Mouse (Mus musculus) thymus, adult 2 months (tissue): ENCODE results near the gene Zfp541. TPM values are rescaled to one million over a fixed set of nuclear protein-coding genes. Genes with fewer than 3 reads are reported as not detected.

Experiments used
- DNase-seq: peaks from one replicate; pipeline ENCODE4 v3.0.0; 2021
- H3K27ac ChIP-seq: fragments of 200-500 bp; 2 replicates; pipeline ENCODE4 v1.5.1; 2012; ENCODE audit warnings: low read length, control low read depth; ENCODE audit not compliant: control insufficient read depth, insufficient read depth
- H3K27me3 ChIP-seq: fragments of 200-500 bp; 2 replicates; pipeline ENCODE4 v1.6.1; 2012; ENCODE audit warnings: mild to moderate bottlenecking, low read length, moderate library complexity, mixed read lengths; ENCODE audit not compliant: control insufficient read depth, insufficient read depth
- H3K36me3 ChIP-seq: fragments of 200-500 bp; 2 replicates; pipeline ENCODE4 v1.6.1; 2012; ENCODE audit warnings: mild to moderate bottlenecking, low read length, moderate library complexity; ENCODE audit not compliant: control insufficient read depth, insufficient read depth
- H3K4me1 ChIP-seq: fragments of 200-500 bp; replicated peaks from 2 replicates; pipeline ENCODE4 v1.6.1; 2012; ENCODE audit warnings: low read length; ENCODE audit not compliant: control insufficient read depth, insufficient read depth
- H3K4me3 ChIP-seq: fragments of 200-500 bp; 2 replicates; pipeline ENCODE4 v1.5.1; 2012; ENCODE audit warnings: mild to moderate bottlenecking, low read length, control low read depth, moderate library complexity; ENCODE audit not compliant: control insufficient read depth, insufficient read depth
- CTCF ChIP-seq: fragments of 200-500 bp; IDR thresholded peaks from 2 replicates; pipeline ENCODE4 v1.5.1; 2012; ENCODE audit warnings: mild to moderate bottlenecking, control low read depth, low read length, moderate library complexity, borderline replicate concordance; ENCODE audit not compliant: control insufficient read depth, poor library complexity, insufficient read depth; ENCODE audit errors: extremely low read depth
- POLR2A ChIP-seq: fragments of 200-500 bp; IDR thresholded peaks from 2 replicates; pipeline ENCODE4 v1.6.1; 2012; ENCODE audit warnings: mild to moderate bottlenecking, low read length, control low read depth, moderate library complexity; ENCODE audit not compliant: control insufficient read depth, poor library complexity, insufficient read depth; ENCODE audit errors: extremely low read depth
- WGBS: fragments of 180-500 bp; shearing (Covaris S2); methylation state at CpG from one replicate; pipeline ENCODE4 v1.1.7; 2018; 5-methylcytosine and 5-hydroxymethylcytosine counted together
- polyA plus RNA-seq: library from polyadenylated mRNA; depleted of rRNA; stranded (reverse); fragments of >200 nt; gene quantifications from 2 replicates; pipeline ENCODE4 v1.2.3, GENCODE M21; 2012

Zfp541 gene
- polyA plus RNA-seq, 1 experiment, result 0.11 TPM

DNA sequence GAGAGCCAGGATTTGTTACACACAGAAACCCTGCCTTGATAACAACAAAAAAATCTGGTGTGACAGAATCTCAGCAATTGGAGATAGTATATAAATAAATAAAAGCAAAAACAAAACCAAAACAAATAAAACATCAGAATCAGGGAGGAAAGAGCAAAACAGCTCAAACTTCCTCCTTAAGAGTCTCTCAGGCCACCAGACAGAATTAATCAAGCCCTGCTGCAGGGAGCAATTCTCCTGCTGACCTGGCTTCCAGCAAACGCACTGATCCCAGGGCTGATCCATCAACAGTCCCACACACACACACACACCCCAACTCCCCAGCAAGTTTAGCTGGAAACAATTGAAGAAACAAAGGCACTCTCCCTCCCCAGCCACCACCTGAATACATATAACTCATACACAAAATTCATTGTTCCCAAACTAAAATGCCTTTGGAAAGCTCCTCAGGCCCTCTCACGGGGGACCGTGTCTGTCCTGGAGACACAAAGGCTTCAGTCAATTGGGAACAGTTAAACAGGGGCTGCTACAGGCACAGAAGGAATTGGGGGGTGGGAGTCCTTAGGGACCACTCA, 17.7 kb upstream of the Zfp541 start:
- 62% methylated on average over 3 of the region's 3 CpGs for WGBS
- Histone ChIP-seq H3K4me1 (peaks cover 38% of the 10 kb centered on the region), H3K27me3 (no peaks in the 10 kb centered on the region), H3K4me3 (no peak overlapping the region), H3K27ac (peak overlapping the region; percentile 65), H3K36me3 (no peaks in the 10 kb centered on the region)
- TF ChIP-seq CTCF, result no peak
- TF ChIP-seq POLR2A, result no peak
- no peak for DNase-seq

DNA sequence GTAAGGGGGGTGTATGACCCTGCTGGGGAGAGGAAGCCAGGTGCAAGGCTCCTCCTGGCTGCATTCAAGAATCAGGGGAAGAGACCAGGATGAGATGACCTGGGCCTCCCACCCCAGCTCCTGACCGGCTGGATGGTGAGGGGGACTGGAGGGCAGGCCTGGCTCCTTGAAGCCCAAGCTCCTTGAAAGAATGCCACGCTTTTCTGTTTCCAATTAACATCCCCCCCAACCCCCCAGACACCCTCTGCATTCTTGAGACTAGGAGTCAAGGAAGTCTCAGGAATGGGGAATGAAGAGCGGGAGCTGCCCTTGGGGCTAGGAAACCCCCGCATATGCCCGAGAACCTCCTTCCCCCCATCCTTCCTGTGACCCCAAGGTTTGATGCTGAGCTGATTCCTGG, 17.1 kb upstream of the Zfp541 start:
- TF ChIP-seq CTCF (no peak), POLR2A (no peak)
- H3K27ac ChIP-seq, result peak overlapping the region; percentile 65
- no peak overlapping the region for H3K4me3 ChIP-seq
- H3K27me3 ChIP-seq, result no peaks in the 10 kb centered on the region
- no peaks in the 10 kb centered on the region for H3K36me3 ChIP-seq
- peaks cover 39% of the 10 kb centered on the region for H3K4me1 ChIP-seq
- 74% methylated on average over 5 of the region's 5 CpGs for WGBS
- DNase-seq, result no peak

DNA sequence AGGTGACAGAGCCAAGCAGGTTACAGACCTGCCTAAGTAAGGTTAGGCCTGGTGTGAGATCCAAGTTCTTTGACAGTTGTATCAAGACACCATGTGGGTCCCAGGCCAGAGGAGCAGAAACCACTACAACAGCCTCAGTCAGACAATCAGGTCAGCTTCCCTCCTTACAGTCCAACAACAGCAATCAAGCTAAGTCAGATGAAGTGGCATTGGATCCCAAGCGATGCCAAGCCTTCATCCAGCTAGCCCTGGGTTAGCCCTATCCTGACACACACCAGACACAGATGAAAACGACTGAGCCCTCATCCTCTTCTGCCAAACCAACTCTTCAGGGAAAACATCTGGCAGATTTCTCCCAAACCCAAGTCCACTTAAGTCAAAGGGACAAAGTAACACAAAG, 16.1 kb upstream of the Zfp541 start:
- Histone ChIP-seq H3K4me1 (peaks cover 42% of the 10 kb centered on the region), H3K36me3 (no peaks in the 10 kb centered on the region), H3K27me3 (no peaks in the 10 kb centered on the region), H3K4me3 (peak overlapping the region; percentile 15; the same call in 1 of the 2 replicates), H3K27ac (peak overlapping the region; percentile 99)
- DNase-seq, result no peak
- 66% methylated on average over 2 of the region's 2 CpGs for WGBS
- no peak for TF ChIP-seq CTCF
- TF ChIP-seq POLR2A, result no peak

DNA sequence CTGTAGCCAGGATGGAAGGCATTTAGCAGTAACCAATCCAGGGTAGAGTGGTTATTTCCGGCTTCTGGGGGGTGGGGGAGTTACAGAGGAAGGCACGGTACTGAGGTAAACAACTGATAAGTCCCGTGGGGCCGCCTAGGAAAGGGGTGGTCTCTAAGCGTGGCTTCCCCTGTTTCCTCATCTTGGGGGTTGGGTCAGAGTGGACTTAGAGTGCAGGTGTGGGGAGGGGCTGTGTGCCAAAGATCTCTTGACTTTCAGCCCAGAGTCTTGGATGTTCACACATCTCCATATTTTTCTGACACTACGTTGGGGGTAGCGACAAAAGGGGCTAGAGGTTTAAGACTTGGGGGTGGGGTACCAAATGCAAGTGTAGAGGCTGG, 15.5 kb upstream of the Zfp541 start:
- H3K4me3 ChIP-seq, result peak overlapping the region; percentile 100
- WGBS, result under 1% methylated on average over 7 of the region's 7 CpGs

DNA sequence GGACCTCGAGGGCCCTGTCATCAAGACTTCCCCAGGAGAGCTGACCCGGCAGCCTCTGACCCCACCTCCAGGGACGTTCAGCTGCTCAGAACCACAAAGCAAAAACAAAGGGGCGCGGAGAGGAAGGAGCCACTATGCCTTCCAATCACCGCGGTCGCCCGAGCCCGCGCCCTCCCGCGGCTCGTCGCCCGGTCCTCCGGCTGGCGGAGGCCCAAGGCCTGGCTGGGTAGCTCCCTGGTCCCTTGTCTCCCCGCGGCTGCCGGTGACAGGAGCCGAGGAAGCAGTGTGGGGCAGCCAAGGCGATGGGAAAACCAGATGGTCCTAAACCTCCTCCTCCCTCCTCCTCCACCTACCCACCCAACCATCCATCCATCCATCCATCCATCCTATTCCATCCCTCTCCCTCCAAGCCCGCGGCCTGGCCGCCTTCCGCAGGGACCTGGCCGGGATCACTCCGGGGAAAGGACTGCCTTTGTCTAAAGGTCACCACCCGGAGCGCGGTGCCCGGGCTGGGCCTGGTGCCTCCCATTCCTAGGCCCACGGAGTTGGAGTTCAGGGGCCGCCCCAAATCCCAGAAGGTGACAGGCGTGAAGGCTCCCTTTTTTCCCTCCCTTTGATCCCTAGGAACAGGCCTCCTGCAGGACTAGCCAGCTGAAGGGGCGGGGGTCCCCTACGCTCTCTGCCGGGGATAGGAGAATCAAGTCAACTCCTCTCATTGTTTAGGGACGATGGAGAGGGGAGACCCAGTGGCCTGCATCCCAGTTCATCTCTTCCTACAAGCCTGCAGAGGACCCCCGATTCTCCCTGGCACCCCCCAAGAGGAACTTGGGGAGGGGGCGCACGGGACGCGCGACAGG, 14.9 kb upstream of the Zfp541 start:
- TF ChIP-seq POLR2A, result no peak; the same call in none of the 2 replicates
- TF ChIP-seq CTCF, result no peak
- H3K4me1 ChIP-seq, result peaks cover 40% of the 10 kb centered on the region
- under 1% methylated on average over 44 of the region's 46 CpGs for WGBS
- H3K36me3 ChIP-seq, result no peaks in the 10 kb centered on the region
- peak overlapping the region; percentile 99 for H3K27ac ChIP-seq
- DNase-seq, result peak; percentile 68
- H3K4me3 ChIP-seq, result peak overlapping the region; percentile 100
- H3K27me3 ChIP-seq, result no peaks in the 10 kb centered on the region

More for the DNA sequence above, 15.5 kb upstream of the Zfp541 start:
- no peaks in the 10 kb centered on the region for H3K36me3 ChIP-seq
- peak; percentile 77 for TF ChIP-seq POLR2A
- TF ChIP-seq CTCF, result no peak
- no peaks in the 10 kb centered on the region for H3K27me3 ChIP-seq
- peak overlapping the region; percentile 99 for H3K27ac ChIP-seq
- peak; percentile 85 for DNase-seq
- H3K4me1 ChIP-seq, result peaks cover 42% of the 10 kb centered on the region

DNA sequence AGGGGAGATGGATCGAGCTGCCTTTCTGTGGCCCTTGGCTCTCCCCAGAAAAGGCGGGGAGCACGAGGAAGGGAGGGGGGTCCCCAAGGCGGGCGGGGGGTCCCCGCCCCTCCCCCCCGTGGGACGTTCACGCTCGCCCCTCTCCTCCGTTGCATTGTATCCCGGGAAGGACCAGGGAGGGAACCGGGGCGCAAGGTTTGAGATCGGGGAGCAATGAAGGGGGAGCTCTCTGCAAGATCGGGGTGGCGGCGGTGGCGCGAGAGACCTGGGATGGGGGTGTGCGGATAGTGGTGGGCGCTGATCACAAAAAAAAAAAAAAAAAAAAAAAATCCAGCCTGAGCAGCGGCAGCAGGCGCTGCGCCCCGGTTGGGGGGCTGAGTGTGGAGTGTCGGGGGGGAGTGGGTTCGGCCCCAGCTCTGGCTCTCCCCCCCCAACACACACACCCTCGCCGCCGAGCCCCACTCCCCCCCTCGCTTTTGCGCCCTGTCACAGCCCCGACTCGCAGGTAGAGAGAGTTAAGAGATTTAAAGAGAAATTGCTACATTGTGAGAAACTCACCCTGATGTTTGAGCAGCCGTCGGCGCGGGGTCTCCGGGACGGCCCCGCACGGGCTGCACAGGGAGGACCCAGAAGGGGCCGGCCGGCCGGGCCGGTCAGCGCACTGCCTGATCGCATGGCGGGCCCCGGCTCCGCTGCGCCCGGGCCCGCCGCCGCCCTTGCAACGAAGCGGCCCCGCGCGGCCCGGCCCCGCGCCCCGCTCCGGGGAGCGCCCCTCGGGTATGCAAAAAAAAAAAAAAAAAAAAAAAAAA, 14.1 kb upstream of the Zfp541 start, which contains the start of gene Bicra:
TSS of gene Bicra (minus strand) at position 584 of the 809 bp plus-strand sequence.
- peaks cover 39% of the 10 kb centered on the region for H3K4me1 ChIP-seq
- peak; percentile 44 for TF ChIP-seq POLR2A
- TF ChIP-seq CTCF, result no peak
- under 1% methylated on average over 69 of the region's 69 CpGs for WGBS
- no peaks in the 10 kb centered on the region for H3K36me3 ChIP-seq
- peak within 1 kb of the TSS; percentile 100 for H3K4me3 ChIP-seq
- H3K27me3 ChIP-seq, result no peaks in the 10 kb centered on the region
- peak within 1 kb of the TSS; percentile 99 for H3K27ac ChIP-seq
- DNase-seq, result peak; percentile 80
